Mouse (Mus musculus) left cerebral cortex, adult 2 months (tissue): ENCODE results near the gene Rasgef1b. TPM values are rescaled to one million over a fixed set of nuclear protein-coding genes. Genes with fewer than 3 reads are reported as not detected.

Source experiments
- DNase-seq, 2 experiments: peaks; one replicate each; pipeline ENCODE4 v3.0.0; 2021 to 2022; ENCODE audit warnings: low spot score in 2 of 2, mixed read lengths in 1 of 2; ENCODE audit errors: extremely low spot score in 1 of 2
- H3K27ac ChIP-seq: fragments of 200-600 bp; 2 replicates; pipeline ENCODE4 v1.8.1; 2022
- H3K4me3 ChIP-seq: fragments of 200-600 bp; 2 replicates; pipeline ENCODE4 v1.8.1; 2022
- CTCF ChIP-seq: fragments of 200-600 bp; IDR thresholded peaks from 2 replicates; pipeline ENCODE4 v1.8.1; 2022; ENCODE audit warnings: antibody characterized with exemption, mild to moderate bottlenecking, moderate library complexity
- intact Hi-C: fragments of 180-260 bp; cut with DNase I; formaldehyde crosslinking; loops from one replicate; pipeline ENCODE4 v1.15.1; 2025
- total RNA-seq, 2 experiments: library from RNA; stranded (reverse); gene quantifications; 2 replicates each; pipeline ENCODE4 v1.2.3; 2021

The Rasgef1b gene
- total RNA-seq, 2 experiments from 2014 or later = 65.7 to 88.8 TPM

DNA sequence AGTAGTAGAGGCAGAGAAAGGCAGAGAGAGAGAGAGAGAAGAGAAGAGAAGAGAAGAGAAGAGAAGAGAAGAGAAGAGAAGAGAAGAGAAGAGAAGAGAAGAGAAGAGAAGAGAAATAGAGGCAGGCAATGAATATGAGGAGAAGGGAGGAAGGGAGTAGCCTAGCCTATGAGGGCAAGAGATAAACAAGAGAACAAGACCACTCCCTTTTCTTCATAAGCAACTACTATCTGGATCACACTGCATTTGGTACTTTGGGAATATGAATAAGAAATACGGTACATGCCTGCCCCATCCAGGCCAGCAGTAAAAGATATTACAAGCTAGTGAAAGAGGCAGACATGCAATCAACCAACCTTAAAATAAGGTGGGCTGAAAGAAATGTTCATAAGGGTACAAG is 360.2 kb downstream of the Rasgef1b start:
- Histone ChIP-seq H3K27ac (peak overlapping the region; percentile 63), H3K4me3 (no peak overlapping the region)
- no peak for DNase-seq
- intact Hi-C loops = no loop called here
- no peak for TF ChIP-seq CTCF

GRCm38 (mm10) chr5:99360531-99360930 is 368.3 kb downstream of the Rasgef1b start:
- H3K27ac ChIP-seq = peak overlapping the region; percentile 73
- intact Hi-C loops = loop anchor here (1.0 kb wide), 2 partner anchors 24 to 108 kb away; no protein-coding TSS in a partner anchor
- TF ChIP-seq CTCF = no peak
- H3K4me3 ChIP-seq = no peak overlapping the region
- peak; percentile 28 to 31 for DNase-seq

GRCm38 (mm10) chr5:99359251-99359650 is 369.6 kb downstream of the Rasgef1b start:
- no peak for DNase-seq
- TF ChIP-seq CTCF = no peak
- H3K27ac ChIP-seq = no peak overlapping the region
- intact Hi-C loops = no loop called here
- no peak overlapping the region for H3K4me3 ChIP-seq

- intact Hi-C loops = no loop called here
- H3K27ac ChIP-seq = peak overlapping the region; percentile 61
- DNase-seq = no peak
- no peak for TF ChIP-seq CTCF
- no peak overlapping the region for H3K4me3 ChIP-seq
These were observed 374.2 kb downstream of the Rasgef1b start for GRCm38 (mm10) chr5:99354640-99355132.

DNA sequence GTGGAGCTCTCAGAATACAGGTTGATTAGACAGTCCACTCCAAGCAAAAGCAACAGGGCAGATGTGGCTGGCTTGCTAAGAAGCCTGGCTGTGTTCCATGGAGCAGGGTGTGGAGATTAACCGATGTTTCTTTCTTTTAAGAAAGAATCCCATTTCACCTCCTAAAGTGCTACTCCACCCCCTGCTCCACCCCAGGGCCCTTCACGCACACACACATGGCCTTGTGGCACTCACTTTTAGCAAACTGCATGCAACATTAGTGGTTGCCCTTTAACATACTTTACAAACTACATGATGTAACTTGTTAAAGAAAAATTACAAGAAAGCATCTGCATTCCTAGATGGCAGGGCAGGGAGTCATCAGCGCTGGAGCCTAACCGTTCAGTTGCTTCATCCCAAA is 378.8 kb downstream of the Rasgef1b start:
- Histone ChIP-seq H3K27ac (no peak overlapping the region), H3K4me3 (no peak overlapping the region)
- intact Hi-C loops = no loop called here
- DNase-seq = no peak
- no peak for TF ChIP-seq CTCF

DNA sequence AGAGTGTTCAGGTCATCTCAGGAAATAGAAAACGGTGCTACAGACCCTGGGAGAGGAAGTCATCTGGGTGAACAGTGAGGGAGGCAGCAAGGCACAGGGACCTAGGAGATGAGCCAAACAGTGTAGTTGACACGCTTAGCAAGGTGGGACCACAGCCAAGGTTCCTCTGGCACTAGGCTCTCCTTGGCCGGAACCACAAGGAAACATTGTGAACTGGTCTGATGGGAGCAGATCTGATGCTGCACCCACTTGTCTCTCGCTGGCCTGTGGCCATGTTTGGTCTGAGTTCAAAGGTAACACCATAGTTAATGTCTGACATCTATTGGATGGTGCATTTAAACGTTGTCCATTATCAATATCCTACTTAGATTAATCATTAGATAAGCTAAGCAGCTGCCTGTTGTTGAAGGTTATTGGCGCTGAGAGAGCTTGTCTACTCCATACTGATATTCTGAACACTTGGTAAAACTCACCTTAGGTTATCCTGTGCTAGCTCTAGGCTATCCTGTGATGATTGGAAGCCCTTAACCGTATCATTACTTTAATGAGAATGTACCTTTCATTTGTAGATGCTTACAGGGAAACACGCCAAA is 380.5 kb downstream of the Rasgef1b start:
- no peak for TF ChIP-seq CTCF
- Histone ChIP-seq H3K4me3 (no peak overlapping the region), H3K27ac (no peak overlapping the region)
- no peak for DNase-seq
- intact Hi-C loops = no loop called here

DNA sequence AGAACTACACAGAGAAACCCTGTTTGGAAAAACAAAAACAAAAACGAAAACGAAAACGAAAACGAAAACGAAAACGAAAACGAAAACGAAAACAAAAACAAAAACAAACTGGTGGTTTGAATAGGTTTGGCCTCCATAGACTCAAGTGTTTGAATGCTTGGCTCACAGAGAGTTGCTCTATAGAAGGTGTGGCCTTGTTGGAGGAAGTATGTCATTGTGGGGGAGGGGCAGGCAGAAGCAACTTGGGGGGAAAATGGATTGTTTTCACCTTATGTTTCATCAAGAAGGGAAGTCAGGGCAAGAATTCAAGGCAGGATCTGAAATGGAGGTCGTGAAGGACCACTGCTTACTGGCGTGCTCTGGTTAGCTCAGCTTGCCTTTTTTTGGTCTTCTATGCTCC is 386.3 kb downstream of the Rasgef1b start:
- TF ChIP-seq CTCF = no peak
- Histone ChIP-seq H3K27ac (no peak overlapping the region), H3K4me3 (no peak overlapping the region)
- intact Hi-C loops = no loop called here
- no peak for DNase-seq

- Histone ChIP-seq H3K4me3 (peak overlapping the region; percentile 39; the same call in 1 of the 2 replicates), H3K27ac (peak overlapping the region; percentile 88)
- TF ChIP-seq CTCF = no peak
- intact Hi-C loops = no loop called here
- DNase-seq = peak in 1 of 2 experiments; percentile 21
These were observed 388.4 kb downstream of the Rasgef1b start for GRCm38 (mm10) chr5:99340311-99340989.

DNA sequence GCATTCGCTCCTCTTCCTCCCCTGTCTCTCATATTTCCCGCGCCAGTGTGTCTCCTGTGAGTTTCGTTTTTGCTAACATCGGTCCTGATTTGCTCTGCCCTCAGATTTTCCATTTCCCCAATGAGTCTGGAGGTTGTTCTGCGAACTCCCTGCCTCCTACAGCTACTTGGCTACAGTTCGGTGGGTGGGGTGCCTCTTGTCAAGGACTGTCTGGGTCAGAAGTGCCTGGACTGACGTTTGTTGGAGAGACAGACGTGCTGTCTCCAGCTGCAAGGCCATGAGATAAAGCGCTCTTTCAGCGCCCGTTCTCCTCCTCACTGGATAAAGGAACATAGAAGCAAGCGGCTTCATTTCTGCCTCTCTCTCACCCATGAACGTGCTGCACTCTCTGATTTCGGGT is 389.1 kb downstream of the Rasgef1b start:
- peak overlapping the region; percentile 39 for H3K4me3 ChIP-seq
- intact Hi-C loops = no loop called here
- H3K27ac ChIP-seq = peak overlapping the region; percentile 88
- no peak for TF ChIP-seq CTCF
- DNase-seq = peak; percentile 23 to 24

- no peak for TF ChIP-seq CTCF
- intact Hi-C loops = no loop called here
- Histone ChIP-seq H3K4me3 (no peak overlapping the region), H3K27ac (no peak overlapping the region)
- DNase-seq = no peak
These were observed 390.0 kb downstream of the Rasgef1b start for GRCm38 (mm10) chr5:99338826-99339225.

DNA sequence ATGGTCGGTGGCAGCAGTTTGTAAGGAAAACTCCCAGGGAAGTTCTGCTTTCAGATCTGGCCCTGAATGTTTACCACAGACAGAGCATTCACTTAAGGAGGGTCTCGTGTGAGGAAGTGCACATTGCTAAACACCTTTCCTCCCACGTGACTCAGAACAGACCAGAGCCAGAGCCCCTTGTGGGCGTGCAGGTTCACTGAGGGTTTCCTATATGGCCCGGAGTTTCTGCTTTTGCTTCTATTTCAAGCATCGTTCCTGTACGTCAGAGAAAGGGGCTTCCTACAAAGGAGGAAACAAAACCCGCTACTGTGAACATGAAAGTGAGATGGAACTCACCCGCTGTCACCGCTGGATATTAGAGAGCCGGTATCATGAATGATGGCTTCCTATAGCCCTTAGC is 392.4 kb downstream of the Rasgef1b start:
- no peak for TF ChIP-seq CTCF
- DNase-seq = no peak
- Histone ChIP-seq H3K4me3 (no peak overlapping the region), H3K27ac (no peak overlapping the region)
- intact Hi-C loops = no loop called here

- TF ChIP-seq CTCF = no peak
- Histone ChIP-seq H3K4me3 (no peak overlapping the region), H3K27ac (no peak overlapping the region)
- no peak for DNase-seq
- intact Hi-C loops = no loop called here
These were observed 394.8 kb downstream of the Rasgef1b start for GRCm38 (mm10) chr5:99334017-99334416.

DNA sequence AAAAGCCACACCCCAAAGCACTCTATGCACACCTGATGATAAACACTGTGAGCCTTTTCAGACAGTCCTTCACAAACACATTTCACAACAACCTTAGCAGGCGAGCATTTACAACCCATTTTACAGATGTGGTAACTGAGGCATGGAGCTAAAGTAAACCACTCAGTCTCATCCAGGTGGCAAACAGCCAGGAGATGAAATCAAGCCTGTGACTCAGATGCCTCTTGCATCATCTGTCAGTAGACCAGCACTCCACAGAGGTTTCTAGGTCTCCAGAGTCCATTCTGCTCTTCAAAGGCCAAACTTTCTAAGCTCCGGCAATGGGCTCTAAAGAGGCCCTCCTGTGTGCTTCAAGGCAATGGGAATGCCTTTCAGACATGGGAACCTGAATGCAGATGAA is 396.8 kb downstream of the Rasgef1b start:
- H3K4me3 ChIP-seq = no peak overlapping the region
- DNase-seq = no peak
- intact Hi-C loops = no loop called here
- no peak for TF ChIP-seq CTCF
- H3K27ac ChIP-seq = no peak overlapping the region
